Mouse (Mus musculus): ENCODE data around the gene Cntn6. TPM values are rescaled to one million over a fixed set of nuclear protein-coding genes. Genes with fewer than 3 reads are reported as not detected.

Cntn6 gene
- 4.4 and 6.0 TPM in 2 replicates for polyA plus RNA-seq (2012; rRNA removed)

GRCm38 (mm10) chr6:104492490-104493431 lies at the start of gene Cntn6:
TSS of gene Cntn6 (plus strand) at chr6:104492790.
- peak; percentile 90 for DNase-seq (ENCODE audit: low read depth)
- TF ChIP-seq CTCF (IDR thresholded peaks at IDR 0.05; ENCODE audit: borderline replicate concordance, extremely low read depth, insufficient read depth, insufficient read length) (no peak), POLR2A (IDR thresholded peaks at IDR 0.05; ENCODE audit: borderline replicate concordance, extremely low read depth, insufficient read depth, insufficient read length, poor library complexity, severe bottlenecking) (no peak)

- DNase-seq (ENCODE audit: low read depth): peak; percentile 56
- no peak for TF ChIP-seq POLR2A (IDR thresholded peaks at IDR 0.05; ENCODE audit: borderline replicate concordance, extremely low read depth, insufficient read depth, insufficient read length, poor library complexity, severe bottlenecking)
- TF ChIP-seq CTCF (IDR thresholded peaks at IDR 0.05; ENCODE audit: borderline replicate concordance, extremely low read depth, insufficient read depth, insufficient read length): no peak
Measured at GRCm38 (mm10) chr6:104443731-104444130, 48.9 kb upstream of the Cntn6 start.

- DNase-seq (ENCODE audit: low read depth): no peak
- TF ChIP-seq POLR2A (IDR thresholded peaks at IDR 0.05; ENCODE audit: borderline replicate concordance, extremely low read depth, insufficient read depth, insufficient read length, poor library complexity, severe bottlenecking) (no peak), CTCF (IDR thresholded peaks at IDR 0.05; ENCODE audit: borderline replicate concordance, extremely low read depth, insufficient read depth, insufficient read length) (no peak)
Measured at GRCm38 (mm10) chr6:104470706-104471105, 21.9 kb upstream of the Cntn6 start.

GRCm38 (mm10) chr6:104479242-104479641 lies 13.3 kb upstream of the Cntn6 start:
- peak; percentile 64 for DNase-seq (ENCODE audit: low read depth)
- no peak for TF ChIP-seq POLR2A (IDR thresholded peaks at IDR 0.05; ENCODE audit: borderline replicate concordance, extremely low read depth, insufficient read depth, insufficient read length, poor library complexity, severe bottlenecking)
- TF ChIP-seq CTCF (IDR thresholded peaks at IDR 0.05; ENCODE audit: borderline replicate concordance, extremely low read depth, insufficient read depth, insufficient read length): peak; percentile 16; the same call in 1 of the 2 replicates

- DNase-seq (ENCODE audit: low read depth): no peak
- no peak for TF ChIP-seq POLR2A (IDR thresholded peaks at IDR 0.05; ENCODE audit: borderline replicate concordance, extremely low read depth, insufficient read depth, insufficient read length, poor library complexity, severe bottlenecking)
- no peak for TF ChIP-seq CTCF (IDR thresholded peaks at IDR 0.05; ENCODE audit: borderline replicate concordance, extremely low read depth, insufficient read depth, insufficient read length)
Measured at GRCm38 (mm10) chr6:104493459-104493858, 869 bp downstream of the Cntn6 start.

- TF ChIP-seq CTCF (IDR thresholded peaks at IDR 0.05; ENCODE audit: borderline replicate concordance, extremely low read depth, insufficient read depth, insufficient read length) (no peak), POLR2A (IDR thresholded peaks at IDR 0.05; ENCODE audit: borderline replicate concordance, extremely low read depth, insufficient read depth, insufficient read length, poor library complexity, severe bottlenecking) (no peak)
- DNase-seq (ENCODE audit: low read depth): no peak
Measured at GRCm38 (mm10) chr6:104495801-104496200, 3.2 kb downstream of the Cntn6 start.

GRCm38 (mm10) chr6:104563993-104564392 lies 71.4 kb downstream of the Cntn6 start:
- no peak for DNase-seq (ENCODE audit: low read depth)
- TF ChIP-seq POLR2A (IDR thresholded peaks at IDR 0.05; ENCODE audit: borderline replicate concordance, extremely low read depth, insufficient read depth, insufficient read length, poor library complexity, severe bottlenecking) (no peak), CTCF (IDR thresholded peaks at IDR 0.05; ENCODE audit: borderline replicate concordance, extremely low read depth, insufficient read depth, insufficient read length) (no peak)

GRCm38 (mm10) chr6:104569564-104569963 lies 77.0 kb downstream of the Cntn6 start:
- TF ChIP-seq POLR2A (IDR thresholded peaks at IDR 0.05; ENCODE audit: borderline replicate concordance, extremely low read depth, insufficient read depth, insufficient read length, poor library complexity, severe bottlenecking) (no peak), CTCF (IDR thresholded peaks at IDR 0.05; ENCODE audit: borderline replicate concordance, extremely low read depth, insufficient read depth, insufficient read length) (no peak)
- DNase-seq (ENCODE audit: low read depth): no peak

GRCm38 (mm10) chr6:104588028-104588427 lies 95.4 kb downstream of the Cntn6 start:
- TF ChIP-seq POLR2A (IDR thresholded peaks at IDR 0.05; ENCODE audit: borderline replicate concordance, extremely low read depth, insufficient read depth, insufficient read length, poor library complexity, severe bottlenecking): no peak
- no peak for TF ChIP-seq CTCF (IDR thresholded peaks at IDR 0.05; ENCODE audit: borderline replicate concordance, extremely low read depth, insufficient read depth, insufficient read length)
- DNase-seq (ENCODE audit: low read depth): no peak

- TF ChIP-seq CTCF (IDR thresholded peaks at IDR 0.05; ENCODE audit: borderline replicate concordance, extremely low read depth, insufficient read depth, insufficient read length) (no peak), POLR2A (IDR thresholded peaks at IDR 0.05; ENCODE audit: borderline replicate concordance, extremely low read depth, insufficient read depth, insufficient read length, poor library complexity, severe bottlenecking) (no peak)
- DNase-seq (ENCODE audit: low read depth): no peak
Measured at GRCm38 (mm10) chr6:104600838-104601397, 108.3 kb downstream of the Cntn6 start.

- DNase-seq (ENCODE audit: low read depth): no peak
- TF ChIP-seq POLR2A (IDR thresholded peaks at IDR 0.05; ENCODE audit: borderline replicate concordance, extremely low read depth, insufficient read depth, insufficient read length, poor library complexity, severe bottlenecking) (no peak), CTCF (IDR thresholded peaks at IDR 0.05; ENCODE audit: borderline replicate concordance, extremely low read depth, insufficient read depth, insufficient read length) (no peak)
Measured at GRCm38 (mm10) chr6:104602894-104603293, 110.3 kb downstream of the Cntn6 start.

Measured in brain, embryonic 14.5 days (tissue).